In the genomic region with DNA sequence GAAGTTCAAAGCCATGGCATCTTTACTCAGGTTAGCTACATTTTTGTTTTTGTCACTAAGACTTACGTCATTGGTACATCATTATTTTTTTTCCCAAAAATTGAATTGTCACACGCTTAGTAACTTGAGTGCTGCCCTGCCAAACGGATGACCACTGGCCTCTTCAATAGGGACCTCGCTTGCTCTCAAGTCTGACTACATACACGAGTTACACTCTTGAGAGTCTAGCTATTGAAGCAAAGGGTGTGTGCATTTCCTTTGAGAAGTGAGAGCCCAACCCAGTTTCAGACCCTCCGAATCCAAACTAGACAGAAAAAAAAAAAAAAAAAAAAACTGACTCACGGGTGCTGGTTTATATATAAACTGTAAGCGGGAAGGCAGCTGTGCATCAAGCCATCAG, we compare ENCODE assay signal across 25 mouse cellular contexts.
"Had no signal": no experiment of that assay in that cellular context is flagged by ENCODE, and none has a peak within 500 bp of the region (broad histone marks: within the 10 kb centered on the region; RNA-seq: fewer than 3 reads in every experiment).

No protein-coding gene starts in this region.

- H3K36me3 ChIP-seq: hindbrain, embryonic 15.5 days; limb, embryonic 15.5 days had no signal

- H3K9ac ChIP-seq: heart, embryonic 13.5 days; heart, embryonic 15.5 days; hindbrain, embryonic 13.5 days; hindbrain, embryonic 15.5 days; kidney, embryonic 15.5 days; limb, embryonic 13.5 days; limb, embryonic 15.5 days; liver, embryonic 12.5 days had no signal

- H3K27me3 ChIP-seq: heart, embryonic 13.5 days; heart, embryonic 15.5 days; hindbrain, embryonic 13.5 days; hindbrain, embryonic 15.5 days; kidney, embryonic 15.5 days; limb, embryonic 13.5 days; limb, embryonic 15.5 days; liver, embryonic 12.5 days had no signal

- H3K27ac ChIP-seq: gastrocnemius, adult 2 months; heart, adult 2 months; heart, embryonic 15.5 days; hindbrain, embryonic 13.5 days; hindbrain, embryonic 15.5 days; hindbrain, postnatal 0 days; kidney, embryonic 15.5 days; limb, embryonic 13.5 days; limb, embryonic 15.5 days; liver, embryonic 12.5 days had no signal

- DNase-seq: gastrocnemius, adult 2 months; gastrocnemius, postnatal 10 days; gastrocnemius, postnatal 36 days; heart, adult 11 months; heart, adult 2 months; heart, postnatal 14 days; heart, postnatal 36 days; kidney, adult 11 months; kidney, adult 2 months; kidney, adult 9 months; kidney, postnatal 14 days; kidney, postnatal 36 days; layer of hippocampus, adult 9-11 months; layer of hippocampus, postnatal 36 days; left cerebral cortex, postnatal 4 days had no signal

- H3K4me1 ChIP-seq: heart, embryonic 15.5 days; hindbrain, embryonic 13.5 days; hindbrain, embryonic 15.5 days; kidney, embryonic 15.5 days; limb, embryonic 15.5 days; liver, embryonic 12.5 days had no signal

- ATAC-seq: hindbrain, postnatal 0 days; intestine, embryonic 16.5 days; liver, embryonic 12.5 days had no signal

- H3K9me3 ChIP-seq: heart, embryonic 13.5 days; heart, embryonic 15.5 days; hindbrain, embryonic 13.5 days; hindbrain, embryonic 15.5 days; kidney, embryonic 15.5 days; limb, embryonic 13.5 days; limb, embryonic 15.5 days; liver, embryonic 12.5 days had no signal

- H3K4me2 ChIP-seq: heart, embryonic 13.5 days; heart, embryonic 15.5 days; hindbrain, embryonic 13.5 days; hindbrain, embryonic 15.5 days; kidney, embryonic 15.5 days; limb, embryonic 13.5 days; limb, embryonic 15.5 days; liver, embryonic 12.5 days had no signal

- H3K4me3 ChIP-seq: gastrocnemius, adult 2 months; heart, adult 2 months; heart, embryonic 13.5 days; heart, embryonic 15.5 days; hindbrain, embryonic 13.5 days; hindbrain, embryonic 15.5 days; kidney, embryonic 15.5 days; limb, embryonic 13.5 days; limb, embryonic 15.5 days; liver, embryonic 12.5 days had no signal
